Mouse (Mus musculus): ENCODE data around the gene Dpf2. TPM values are rescaled to one million over a fixed set of nuclear protein-coding genes. Genes with fewer than 3 reads are reported as not detected.

The Dpf2 gene
- polyA plus RNA-seq (2012; ENCODE audit: insufficient read depth, insufficient read length, missing spikeins), result 69.3 and 75.2 TPM in 2 replicates

- TF ChIP-seq CTCF (IDR thresholded peaks at IDR 0.05; ENCODE audit: low read depth, low read length) (no peak), POLR2A (IDR thresholded peaks at IDR 0.05; ENCODE audit: borderline replicate concordance, low read depth, low read length) (no peak)
- peaks cover 23% of the 10 kb centered on the region for H3K4me1 ChIP-seq (ENCODE audit: control insufficient read depth, insufficient read depth, low read length)
- peak within 1 kb of the TSS; percentile 87 for H3K4me3 ChIP-seq (ENCODE audit: insufficient read depth, low read length)
- peak within 1 kb of the TSS; percentile 71 for H3K27ac ChIP-seq (ENCODE audit: insufficient read depth, low read depth, low read length)
These were observed at the start of gene Dpf2 for GRCm38 (mm10) chr19:5913007-5913719. Dpf2 (minus strand) TSS chr19:5913010.

DNA sequence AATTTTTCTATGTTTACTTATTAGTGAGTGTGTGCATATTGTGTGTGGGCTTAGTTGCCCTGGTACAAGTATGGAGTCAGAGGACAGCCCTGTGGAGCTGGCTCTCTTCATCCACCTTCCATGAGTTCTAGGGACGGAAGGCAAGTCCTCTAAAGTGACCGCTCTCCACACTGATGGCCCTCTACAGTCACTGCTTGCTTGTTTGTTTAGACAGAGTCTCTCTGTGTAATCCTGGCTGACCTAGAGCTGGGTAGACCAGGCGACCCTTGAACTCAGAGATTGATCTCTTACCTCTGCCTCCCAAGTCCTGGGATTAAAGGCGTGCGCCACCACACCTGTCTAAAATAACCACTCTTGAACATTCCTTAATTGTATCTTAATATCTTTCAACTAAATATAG, 44.6 kb upstream of the Dpf2 start:
- no peak for TF ChIP-seq POLR2A (IDR thresholded peaks at IDR 0.05; ENCODE audit: borderline replicate concordance, low read depth, low read length)
- no peak for TF ChIP-seq CTCF (IDR thresholded peaks at IDR 0.05; ENCODE audit: low read depth, low read length)
- H3K4me1 ChIP-seq (ENCODE audit: control insufficient read depth, insufficient read depth, low read length), result peaks cover 16% of the 10 kb centered on the region
- no peak overlapping the region for H3K27ac ChIP-seq (ENCODE audit: insufficient read depth, low read depth, low read length)
- H3K4me3 ChIP-seq (ENCODE audit: insufficient read depth, low read length), result no peak overlapping the region

DNA sequence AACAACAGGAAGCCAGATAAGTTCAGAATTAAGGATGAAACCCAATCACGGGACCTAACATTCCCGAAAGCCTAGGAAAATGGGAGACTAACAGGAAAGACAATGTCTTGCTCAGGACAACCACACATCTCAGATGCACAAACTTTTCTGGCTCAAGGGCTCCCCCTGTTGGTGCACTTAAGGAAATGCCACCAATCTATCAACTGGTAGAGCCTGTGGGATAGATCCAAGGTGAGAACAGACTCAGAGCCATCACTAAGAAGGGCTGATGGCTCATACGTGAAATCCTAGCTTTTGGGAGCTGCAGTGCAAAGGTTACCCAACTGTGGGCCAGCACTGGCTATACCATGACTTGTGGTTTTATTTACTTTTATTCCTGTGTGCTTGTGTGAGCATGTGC, 43.9 kb upstream of the Dpf2 start:
- H3K27ac ChIP-seq (ENCODE audit: insufficient read depth, low read depth, low read length), result no peak overlapping the region

DNA sequence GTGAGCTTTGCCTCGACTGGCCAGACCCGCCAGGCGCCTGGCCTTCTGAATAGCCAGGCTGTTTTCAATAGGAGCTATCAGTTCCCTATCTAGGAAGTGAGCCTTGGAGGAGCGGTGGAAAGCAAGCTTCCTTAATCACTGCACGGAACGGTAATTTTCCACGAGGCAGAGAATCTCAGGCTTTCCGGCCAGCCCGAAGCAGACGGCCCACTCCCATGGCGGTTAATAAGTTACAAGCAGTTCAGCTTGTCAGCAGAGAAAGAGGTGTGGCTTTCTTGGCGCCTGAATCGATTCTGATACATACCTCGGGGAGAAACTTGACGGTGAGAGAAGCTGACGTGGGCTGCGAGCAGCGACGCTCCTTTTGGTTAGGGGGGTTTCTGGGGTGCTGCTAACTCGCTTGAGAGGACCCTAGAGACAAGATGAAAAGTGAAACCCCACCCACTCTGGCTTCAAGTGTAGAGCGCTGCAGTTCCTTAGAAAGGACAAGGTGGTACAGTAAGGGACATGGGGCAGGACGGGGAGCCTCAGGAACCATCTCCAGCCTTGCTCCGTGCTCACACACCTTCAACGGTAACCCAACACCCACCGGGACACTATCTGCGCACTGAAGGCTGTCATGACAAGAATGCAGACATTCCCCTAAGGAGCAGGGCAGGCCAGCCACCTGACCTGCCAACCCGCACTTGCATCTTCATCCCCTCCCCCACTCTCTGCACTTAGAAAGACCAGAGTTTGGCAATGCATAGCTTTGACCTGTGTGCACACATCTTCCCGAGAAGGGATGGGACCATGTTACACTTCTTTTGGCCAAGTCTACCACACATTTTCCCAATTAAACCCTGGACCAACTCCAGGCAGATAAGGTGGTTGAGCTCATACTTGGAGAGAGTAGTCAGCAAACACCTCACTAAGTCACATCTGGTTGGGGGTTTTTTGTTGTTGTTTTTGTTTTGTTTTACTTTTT, 43.2 kb upstream of the Dpf2 start:
- no peak overlapping the region for H3K27ac ChIP-seq (ENCODE audit: insufficient read depth, low read depth, low read length)
- peaks cover 24% of the 10 kb centered on the region for H3K4me1 ChIP-seq (ENCODE audit: control insufficient read depth, insufficient read depth, low read length)
- no peak overlapping the region for H3K4me3 ChIP-seq (ENCODE audit: insufficient read depth, low read length)
- TF ChIP-seq CTCF (IDR thresholded peaks at IDR 0.05; ENCODE audit: low read depth, low read length) (no peak), POLR2A (IDR thresholded peaks at IDR 0.05; ENCODE audit: borderline replicate concordance, low read depth, low read length) (no peak)

More for the DNA sequence above, 43.9 kb upstream of the Dpf2 start:
- Histone ChIP-seq H3K4me3 (ENCODE audit: insufficient read depth, low read length) (no peak overlapping the region), H3K4me1 (ENCODE audit: control insufficient read depth, insufficient read depth, low read length) (peaks cover 21% of the 10 kb centered on the region)
- TF ChIP-seq CTCF (IDR thresholded peaks at IDR 0.05; ENCODE audit: low read depth, low read length) (no peak), POLR2A (IDR thresholded peaks at IDR 0.05; ENCODE audit: borderline replicate concordance, low read depth, low read length) (no peak)

DNA sequence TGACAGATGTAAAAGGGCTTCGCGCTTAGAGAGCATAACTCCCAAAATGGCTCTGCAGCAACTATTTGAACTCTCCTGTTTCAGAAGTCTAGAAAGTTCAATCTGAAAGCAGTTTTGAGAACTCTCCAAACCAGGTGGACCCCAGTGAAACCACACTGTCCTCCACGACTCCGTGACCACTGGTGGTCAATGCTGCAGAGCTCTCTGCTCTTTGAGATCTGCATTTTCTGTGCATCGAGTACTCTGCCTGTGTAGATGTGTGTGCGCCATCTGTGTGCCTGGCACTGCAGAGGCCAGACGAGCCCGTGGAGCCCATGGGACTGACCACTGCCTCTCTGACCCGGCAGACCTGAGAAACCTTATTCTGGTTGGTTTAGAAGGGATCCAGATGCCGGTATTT, 42.1 kb upstream of the Dpf2 start:
- Histone ChIP-seq H3K27ac (ENCODE audit: insufficient read depth, low read depth, low read length) (no peak overlapping the region), H3K4me3 (ENCODE audit: insufficient read depth, low read length) (no peak overlapping the region), H3K4me1 (ENCODE audit: control insufficient read depth, insufficient read depth, low read length) (peaks cover 24% of the 10 kb centered on the region)
- TF ChIP-seq CTCF (IDR thresholded peaks at IDR 0.05; ENCODE audit: low read depth, low read length) (no peak), POLR2A (IDR thresholded peaks at IDR 0.05; ENCODE audit: borderline replicate concordance, low read depth, low read length) (no peak)

DNA sequence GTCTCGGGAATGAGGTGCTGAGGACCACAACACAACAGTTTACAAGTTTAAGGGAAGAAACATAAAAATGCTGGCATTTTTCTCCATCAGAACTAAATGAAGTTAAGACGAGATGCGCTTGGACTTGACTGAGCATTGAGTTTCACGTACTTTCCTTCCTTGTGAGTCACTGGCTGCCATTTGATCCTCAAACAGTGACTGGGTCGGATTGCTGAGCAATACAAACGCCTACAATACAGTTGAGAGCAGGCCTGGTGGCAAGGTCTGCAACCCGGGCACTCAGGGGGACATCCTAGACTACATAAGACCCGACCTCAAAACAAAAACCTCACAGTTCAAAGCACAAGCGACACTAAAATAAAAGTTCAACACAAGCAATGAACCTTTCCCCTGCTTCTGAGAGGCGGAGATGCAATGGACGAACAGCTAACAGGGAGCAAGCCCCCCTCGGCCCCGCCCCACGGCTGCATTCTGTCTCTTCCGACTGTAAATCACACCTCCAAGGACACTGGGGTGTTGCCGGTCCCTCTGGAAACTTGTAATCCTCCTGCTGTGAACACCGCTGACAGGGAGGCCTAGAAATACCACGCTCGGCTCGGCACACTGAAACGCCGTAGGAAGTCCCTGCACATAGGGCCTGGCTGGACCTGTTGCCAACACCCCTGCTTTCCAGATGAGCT, 41.4 kb upstream of the Dpf2 start:
- Histone ChIP-seq H3K4me1 (ENCODE audit: control insufficient read depth, insufficient read depth, low read length) (peaks cover 27% of the 10 kb centered on the region), H3K27ac (ENCODE audit: insufficient read depth, low read depth, low read length) (no peak overlapping the region), H3K4me3 (ENCODE audit: insufficient read depth, low read length) (no peak overlapping the region)
- no peak for TF ChIP-seq CTCF (IDR thresholded peaks at IDR 0.05; ENCODE audit: low read depth, low read length)
- TF ChIP-seq POLR2A (IDR thresholded peaks at IDR 0.05; ENCODE audit: borderline replicate concordance, low read depth, low read length), result no peak

- H3K4me3 ChIP-seq (ENCODE audit: insufficient read depth, low read length), result no peak overlapping the region
- peaks cover 27% of the 10 kb centered on the region for H3K4me1 ChIP-seq (ENCODE audit: control insufficient read depth, insufficient read depth, low read length)
- TF ChIP-seq CTCF (IDR thresholded peaks at IDR 0.05; ENCODE audit: low read depth, low read length) (no peak), POLR2A (IDR thresholded peaks at IDR 0.05; ENCODE audit: borderline replicate concordance, low read depth, low read length) (no peak)
- no peak overlapping the region for H3K27ac ChIP-seq (ENCODE audit: insufficient read depth, low read depth, low read length)
These were observed 40.5 kb upstream of the Dpf2 start for GRCm38 (mm10) chr19:5953201-5953770.

DNA sequence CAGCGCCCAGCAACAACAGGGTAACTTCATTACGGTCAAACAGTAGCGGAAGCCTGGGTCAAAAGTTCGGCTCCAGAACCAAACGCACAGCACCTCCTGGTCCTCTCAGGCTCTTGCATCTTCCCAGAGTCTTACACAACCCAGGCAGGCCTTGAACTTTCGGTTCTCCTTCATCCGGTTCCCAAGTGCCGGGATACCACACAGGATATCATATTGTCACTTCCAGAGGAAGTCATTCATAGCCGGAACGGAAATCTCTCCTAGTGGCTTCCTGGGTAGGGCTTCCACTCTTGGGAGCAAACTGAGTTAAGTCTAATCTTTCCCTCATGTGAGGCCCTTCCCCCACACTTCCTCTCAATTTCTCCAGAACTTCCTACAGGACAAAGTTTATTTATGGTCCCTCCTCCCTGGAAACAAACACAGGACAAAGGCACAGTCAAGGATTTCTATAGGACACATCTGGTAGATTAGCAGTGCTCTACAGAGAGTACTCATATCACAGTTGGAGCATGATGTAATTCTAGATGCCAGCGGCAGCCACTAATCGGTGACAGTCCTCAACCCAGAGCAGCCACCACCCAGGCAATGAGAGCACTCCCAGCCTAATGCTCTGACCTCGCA, 39.4 kb upstream of the Dpf2 start:
- H3K4me1 ChIP-seq (ENCODE audit: control insufficient read depth, insufficient read depth, low read length), result peaks cover 29% of the 10 kb centered on the region
- H3K4me3 ChIP-seq (ENCODE audit: insufficient read depth, low read length), result no peak overlapping the region
- no peak overlapping the region for H3K27ac ChIP-seq (ENCODE audit: insufficient read depth, low read depth, low read length)
- no peak for TF ChIP-seq CTCF (IDR thresholded peaks at IDR 0.05; ENCODE audit: low read depth, low read length)

GRCm38 (mm10) chr19:5951631-5952030, 38.8 kb upstream of the Dpf2 start:
- Histone ChIP-seq H3K4me1 (ENCODE audit: control insufficient read depth, insufficient read depth, low read length) (peaks cover 32% of the 10 kb centered on the region), H3K27ac (ENCODE audit: insufficient read depth, low read depth, low read length) (no peak overlapping the region), H3K4me3 (ENCODE audit: insufficient read depth, low read length) (no peak overlapping the region)
- TF ChIP-seq POLR2A (IDR thresholded peaks at IDR 0.05; ENCODE audit: borderline replicate concordance, low read depth, low read length) (no peak), CTCF (IDR thresholded peaks at IDR 0.05; ENCODE audit: low read depth, low read length) (no peak)
